Mouse (Mus musculus) layer of hippocampus, postnatal 14 days (tissue): ENCODE measurements around the gene Dna2. TPM values are rescaled to one million over a fixed set of nuclear protein-coding genes. Genes with fewer than 3 reads are reported as not detected.
"Not testable (repeated sequence)": the region's sequence is repeated elsewhere in the genome, so short reads cannot be mapped to it uniquely, and the experiment has no call there.

Experiments
- DNase-seq, 2 experiments: peaks; one replicate each; pipeline ENCODE4 v3.0.0; 2021 to 2022; ENCODE audit warnings: low spot score in 2 of 2, mixed read lengths in 1 of 2
- long read RNA-seq, 2 experiments: library from polyadenylated mRNA; stranded (forward); transcript quantifications; one replicate each; pipeline ENCODE4 v2.0.0; 2021
- total RNA-seq, 2 experiments: library from RNA; stranded (reverse); gene quantifications; 2 replicates each; pipeline ENCODE4 v1.2.3; 2021

Gene Dna2
- total RNA-seq = 1 to 10 TPM; 1.8 to 2.1 TPM
- long read RNA-seq, experiment 1 = 0 reads
- long read RNA-seq, experiment 2, partial matches to known transcripts = 0 of 2 reads
- long read RNA-seq, experiment 2, other reads (novel, unspliced or antisense) = 1 of 2 reads

DNA sequence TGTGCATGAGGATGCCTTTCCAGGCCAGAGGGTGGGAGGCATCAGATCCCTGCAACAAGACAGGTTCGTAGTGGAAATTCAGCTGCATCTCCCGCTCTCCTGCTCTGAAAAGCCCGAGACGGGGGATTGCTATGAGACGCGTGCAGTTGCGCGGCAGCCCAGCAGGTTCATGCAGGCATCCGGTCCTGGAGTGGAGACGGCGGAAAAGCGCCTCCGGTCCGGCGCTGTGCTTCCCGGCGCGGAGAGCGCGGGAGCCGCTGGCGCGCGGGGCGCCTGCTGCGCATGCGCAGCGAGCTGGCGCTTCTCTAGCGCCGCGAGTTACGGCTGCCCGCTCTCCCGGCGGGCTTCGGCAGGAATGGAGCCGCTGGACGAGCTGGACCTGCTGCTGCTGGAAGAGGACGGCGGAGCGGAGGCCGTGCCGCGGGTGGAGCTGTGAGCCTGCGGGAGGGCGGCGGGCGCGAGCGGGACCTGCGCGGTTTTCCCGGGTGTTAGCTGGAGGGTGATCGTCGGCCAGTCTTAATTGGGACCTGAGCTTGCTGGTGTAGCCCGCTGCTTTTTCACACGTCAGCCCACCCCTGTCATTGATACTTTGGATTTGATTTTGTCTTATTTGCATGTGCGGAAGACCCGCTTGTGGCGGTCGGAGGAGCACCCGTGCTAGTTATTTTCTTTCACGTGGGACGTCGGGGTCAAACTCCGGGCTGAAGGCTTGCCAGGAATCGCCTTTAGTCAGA is at the start of gene Dna2:
Dna2 (plus strand) TSS at position 289 of the 734 bp plus-strand sequence.
- DNase-seq = peak; percentile 69 to 71

DNA sequence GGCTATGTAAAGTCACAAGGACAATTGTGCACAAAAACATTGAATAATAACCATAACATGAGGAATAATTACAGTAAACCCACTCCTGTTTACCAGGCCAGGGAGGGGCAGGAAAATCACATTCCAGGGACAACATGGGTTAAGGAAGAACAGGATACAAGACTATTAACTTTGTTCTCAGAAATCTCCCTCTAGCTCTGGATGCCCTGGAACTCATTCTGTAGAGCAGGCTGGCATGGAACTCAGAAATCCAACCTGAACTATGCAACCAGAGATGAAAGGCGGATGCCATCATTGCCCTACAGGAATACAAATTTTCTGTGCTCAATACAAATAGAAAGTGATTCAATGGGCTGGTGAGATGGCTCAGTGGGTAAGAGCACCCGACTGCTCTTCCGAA is 49.4 kb upstream of the Dna2 start:
- no peak for DNase-seq

DNA sequence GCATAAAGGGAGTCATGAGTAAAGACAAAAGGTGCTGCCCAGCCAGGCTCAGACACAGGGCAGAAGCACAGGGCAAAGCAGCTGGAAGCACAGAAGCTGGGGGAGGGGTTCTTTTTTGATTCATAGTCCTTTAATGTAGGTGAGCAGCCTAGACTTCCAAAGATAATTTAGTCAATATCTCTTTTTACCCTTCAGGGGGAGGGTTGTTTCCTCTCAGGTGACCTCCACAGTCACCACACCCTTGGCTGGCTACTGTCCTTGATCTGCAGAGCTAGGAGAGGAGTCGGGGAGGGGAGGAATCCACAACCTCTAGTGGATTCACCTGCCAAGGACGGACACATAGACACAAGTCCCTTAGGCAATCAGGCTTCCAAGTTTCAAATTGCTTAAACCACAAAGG is 48.8 kb upstream of the Dna2 start:
- DNase-seq = no peak

DNA sequence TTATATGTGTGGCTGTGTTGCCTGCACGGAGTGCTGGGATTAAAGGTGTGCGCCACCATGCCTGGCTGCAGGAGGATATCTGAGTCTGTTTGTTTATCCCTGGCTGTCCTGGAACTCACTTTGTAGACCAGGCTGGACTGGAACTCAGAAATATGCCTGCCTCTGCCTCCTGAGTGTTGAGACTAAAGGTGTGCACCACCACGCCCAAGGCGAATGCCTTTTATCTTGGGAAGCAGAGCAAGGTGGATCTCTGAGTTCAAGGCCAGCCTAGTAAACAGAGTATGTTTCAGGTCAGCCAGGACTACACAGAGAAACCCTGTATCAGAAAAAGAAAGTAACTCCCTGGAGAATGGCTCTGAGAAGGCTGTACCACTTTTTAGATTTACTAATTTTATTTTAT is 46.7 kb upstream of the Dna2 start:
- no peak for DNase-seq

DNA sequence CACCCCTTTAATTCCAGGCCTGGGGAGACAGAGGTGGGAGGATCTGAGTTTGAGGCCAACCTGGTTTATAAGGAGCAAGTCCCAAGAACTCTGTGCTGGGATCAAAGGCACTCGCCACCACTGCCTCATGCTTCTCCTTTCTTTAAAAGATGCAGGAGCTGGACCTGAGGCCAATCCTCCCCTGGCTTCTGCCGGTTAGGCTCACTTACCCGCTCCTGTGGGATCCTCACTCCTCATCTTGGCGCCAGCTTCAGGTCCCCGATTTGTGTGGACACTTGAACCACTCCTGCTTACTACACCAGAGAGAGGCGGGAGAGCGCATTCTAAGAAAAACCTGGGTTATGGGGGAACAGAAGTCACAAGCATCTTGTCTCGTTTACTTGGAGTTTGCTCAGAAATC is 45.0 kb upstream of the Dna2 start:
- no peak for DNase-seq

DNA sequence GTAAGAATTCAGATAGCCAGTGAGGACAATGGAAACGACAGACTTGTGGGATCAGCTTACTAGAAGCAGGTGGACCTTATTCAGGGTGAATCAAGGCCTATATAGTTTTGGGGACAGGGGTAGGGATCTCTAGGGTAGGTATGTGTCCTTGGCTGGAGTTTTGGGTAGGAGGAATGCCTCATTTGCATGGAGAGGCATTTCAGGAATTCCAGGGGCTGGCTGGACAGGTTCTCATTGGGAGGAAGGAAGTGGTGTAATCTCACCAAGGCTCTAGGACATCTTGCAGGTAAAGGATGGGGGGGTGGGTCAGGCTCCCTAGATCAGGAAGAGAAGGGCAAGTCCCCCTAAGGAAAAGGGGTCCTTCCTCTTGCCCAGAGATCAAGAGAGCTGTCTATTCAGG is 44.0 kb upstream of the Dna2 start:
- DNase-seq = no peak

DNA sequence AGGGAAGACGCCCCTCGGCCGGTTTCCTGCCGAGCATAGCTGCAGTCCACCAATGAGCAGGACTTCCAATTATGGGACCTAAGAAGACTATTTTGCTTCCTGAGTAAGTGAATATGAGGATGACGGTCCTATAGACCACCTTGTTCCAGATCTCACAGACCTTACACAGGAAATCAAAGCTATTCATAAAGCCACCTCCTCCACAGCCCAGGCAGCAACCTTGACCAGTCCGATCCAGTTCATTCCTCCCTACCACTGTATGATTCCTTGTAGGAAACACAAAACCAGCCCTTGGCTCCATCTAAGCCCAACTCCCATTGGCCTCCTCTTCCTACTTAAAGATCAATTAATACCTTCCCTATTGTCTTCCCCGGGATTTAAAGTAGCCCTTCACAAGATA is 40.5 kb upstream of the Dna2 start:
- DNase-seq = no peak

DNA sequence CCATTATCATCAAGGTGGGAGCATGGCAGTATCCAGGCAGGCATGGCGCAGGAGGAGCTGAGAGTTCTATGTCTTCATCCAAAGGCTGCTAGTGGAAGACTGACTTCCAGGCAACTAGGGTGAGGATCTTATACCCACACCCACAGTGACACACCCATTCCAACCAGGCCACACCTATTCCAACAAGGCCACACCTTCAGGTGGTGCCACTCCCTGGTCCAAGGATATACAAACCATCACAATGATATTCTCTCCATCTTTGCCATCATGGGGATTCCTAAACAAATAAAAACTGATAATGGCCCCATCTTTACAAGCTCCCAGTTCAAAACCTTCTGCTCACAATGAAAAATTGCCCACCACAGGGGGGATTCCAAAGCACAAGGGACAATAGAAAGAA is 37.9 kb upstream of the Dna2 start, which contains the start of gene Tet1:
Tet1 (minus strand) TSS at position 101 of the 400 bp plus-strand sequence.
- not testable (repeated sequence) for DNase-seq

DNA sequence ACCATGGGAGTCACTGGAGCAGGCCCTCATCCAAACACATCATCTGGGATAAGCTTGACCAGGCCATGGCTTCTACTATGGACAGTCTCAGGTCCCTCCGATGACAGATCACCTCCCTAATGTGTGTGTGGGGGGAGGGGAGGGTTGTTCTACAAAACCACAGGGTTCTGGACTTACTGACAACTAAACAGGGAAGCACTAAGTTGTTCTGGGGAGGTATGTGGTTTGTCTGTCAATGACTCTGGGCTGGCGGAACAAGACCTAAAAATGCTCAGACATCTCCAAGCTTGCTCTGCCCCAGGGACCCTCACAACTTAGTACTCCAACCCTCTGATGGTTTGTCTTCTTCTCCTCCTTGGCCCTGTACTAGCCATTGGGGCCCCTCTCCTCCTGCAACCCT is 35.7 kb upstream of the Dna2 start:
- no peak for DNase-seq

DNA sequence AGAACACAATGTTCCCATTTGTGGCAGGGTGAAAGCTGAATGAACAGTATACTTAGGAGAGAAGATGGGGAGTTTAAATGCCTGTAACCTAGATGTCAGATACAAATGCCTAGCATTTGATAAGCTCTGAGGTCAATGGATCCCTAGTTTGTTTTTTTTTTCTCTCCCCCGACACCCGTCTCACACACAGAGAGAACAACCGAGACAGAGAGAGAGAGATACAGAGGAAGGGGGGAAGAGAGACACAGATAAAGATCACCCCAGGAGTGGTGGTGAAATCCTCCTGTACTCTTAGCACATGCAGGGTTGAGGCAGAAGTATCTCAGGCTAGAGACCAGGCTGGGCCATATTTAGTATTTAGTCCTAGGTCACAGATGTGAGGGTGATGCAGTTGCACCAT is 27.8 kb upstream of the Dna2 start:
- no peak for DNase-seq

DNA sequence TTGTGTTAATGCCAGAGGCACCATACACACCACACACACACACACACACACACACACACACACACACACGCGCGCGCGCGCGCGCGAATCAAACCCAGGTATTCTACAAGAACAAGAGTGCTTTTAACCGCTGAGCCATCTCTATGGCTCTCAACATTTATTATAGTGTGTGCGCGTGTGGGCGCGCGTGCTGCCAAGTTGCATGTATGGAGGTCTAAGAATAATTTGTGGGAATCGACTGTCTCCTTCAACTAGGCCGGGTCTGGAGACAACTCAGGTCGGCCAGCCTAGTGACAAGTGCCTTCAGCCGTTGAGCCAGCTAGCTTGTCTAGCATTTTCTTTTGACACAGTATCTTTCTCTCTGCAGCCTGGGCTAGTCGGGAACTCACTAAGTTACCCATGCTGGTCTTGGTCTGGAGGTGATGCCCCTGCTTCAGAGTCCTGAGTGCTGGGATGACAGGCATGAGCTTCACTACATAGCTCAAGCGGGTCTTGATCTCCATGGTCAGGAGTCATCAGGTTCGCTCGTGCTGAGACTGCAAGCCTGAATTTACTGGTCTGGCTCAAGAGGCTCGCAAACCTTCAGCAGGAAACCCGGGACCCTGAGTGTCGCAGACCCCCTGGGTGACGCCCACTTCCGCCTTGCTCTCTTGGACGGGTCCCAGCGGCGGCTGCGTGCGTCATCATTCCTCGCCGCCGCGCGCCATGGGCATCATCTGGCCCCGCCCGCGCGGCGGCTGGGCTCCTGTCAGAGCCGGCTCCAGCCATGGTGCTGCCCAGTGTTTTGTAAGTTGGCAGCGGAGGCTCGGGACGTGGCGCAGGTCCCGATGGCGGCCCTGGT is 26.7 kb upstream of the Dna2 start, which contains the start of gene Slc25a16:
Slc25a16 (plus strand) TSS at position 709 of the 841 bp plus-strand sequence.
- DNase-seq = peak; percentile 94 to 95

DNA sequence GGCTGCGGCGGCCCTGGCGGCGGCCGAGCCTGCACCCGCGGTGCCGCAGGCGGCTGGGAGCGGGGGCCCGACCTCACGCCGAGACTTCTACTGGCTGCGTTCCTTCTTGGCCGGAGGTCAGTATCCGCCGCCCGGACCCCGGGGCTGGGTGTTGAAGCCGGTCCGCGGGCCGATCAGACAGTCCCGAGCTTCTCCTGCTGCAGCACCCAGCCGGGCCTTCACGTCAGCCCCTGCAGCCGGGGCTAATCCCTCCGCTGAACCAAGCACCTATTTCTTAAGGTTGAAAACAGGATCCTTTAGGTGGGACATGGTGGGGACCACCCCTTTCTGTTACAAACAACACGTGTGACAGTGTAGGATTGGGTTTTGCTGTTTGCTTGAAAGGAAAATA is 26.1 kb upstream of the Dna2 start:
- DNase-seq = no peak

DNA sequence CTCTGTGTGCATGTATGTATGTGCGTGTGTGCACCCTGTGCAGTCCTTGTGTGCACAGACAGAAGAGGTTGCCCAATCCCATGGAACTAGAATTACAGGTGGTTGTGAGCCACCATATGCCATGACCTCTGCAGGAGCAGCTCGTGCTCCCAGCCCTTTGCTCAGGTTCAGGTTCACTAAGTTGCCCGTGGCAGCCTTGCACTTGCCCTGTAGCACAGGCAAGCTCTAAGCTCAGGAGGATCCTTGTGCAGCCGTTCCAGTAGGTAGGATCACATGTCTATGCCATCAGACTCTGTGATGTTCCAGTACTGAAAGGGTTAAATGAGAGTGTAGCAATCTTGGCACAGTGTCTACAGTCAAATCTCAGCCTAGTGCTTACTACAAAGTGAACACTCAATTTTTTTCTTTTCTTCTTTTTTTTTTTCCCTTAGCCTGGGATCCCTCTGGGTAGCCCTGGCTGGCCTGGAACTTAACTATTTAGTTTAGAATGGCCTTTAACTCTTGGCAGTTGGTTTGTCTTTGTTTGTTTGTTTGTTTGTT is 22.7 kb upstream of the Dna2 start:
- no peak for DNase-seq

DNA sequence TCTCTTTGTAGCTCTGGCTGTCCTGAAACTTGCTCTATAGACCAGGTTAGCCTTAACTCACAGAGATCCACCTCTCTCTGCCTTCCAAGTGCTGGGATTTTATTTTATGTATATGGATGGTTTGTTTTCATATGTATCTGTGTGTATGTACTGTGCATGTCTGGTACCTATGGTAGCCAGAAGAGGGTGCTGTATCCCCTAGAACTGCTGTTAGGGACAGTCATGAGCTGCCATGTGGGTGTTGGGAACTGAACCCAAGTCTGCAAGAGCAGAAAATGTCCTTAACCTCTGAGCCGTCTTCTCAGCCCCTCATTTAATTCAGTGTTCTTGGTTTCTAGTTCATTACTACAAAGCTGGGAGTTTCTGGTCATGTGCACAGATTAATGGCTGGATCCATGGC is 14.4 kb upstream of the Dna2 start:
- DNase-seq = no peak

DNA sequence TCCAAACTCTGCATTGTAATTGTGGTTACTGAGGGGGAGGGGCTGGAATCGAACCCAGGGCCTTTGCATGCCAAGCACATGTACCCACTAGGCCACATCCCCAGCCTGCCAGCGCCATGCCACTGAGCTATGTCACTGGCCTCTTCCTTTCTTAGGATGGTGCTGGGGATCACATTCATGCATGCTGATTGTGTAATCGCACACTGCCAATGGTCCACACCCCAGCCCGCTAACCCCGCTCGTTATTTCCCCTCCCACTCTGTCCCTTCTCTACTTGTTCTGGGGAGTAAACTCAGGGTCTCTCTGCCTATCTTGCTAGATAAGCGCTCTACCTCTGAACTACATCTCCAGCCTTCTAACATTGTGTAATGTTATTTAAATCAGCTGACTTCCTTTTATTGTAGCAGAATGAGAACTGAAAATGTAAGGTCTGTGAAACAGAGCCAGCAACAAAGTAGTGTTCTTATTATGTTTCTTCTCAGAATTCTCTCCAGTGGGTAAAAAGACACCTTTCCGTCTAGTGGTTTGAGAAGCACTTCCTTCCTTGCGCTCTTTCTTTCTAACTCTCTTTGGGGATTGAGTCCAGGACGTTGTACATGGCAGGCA is 1.7 kb upstream of the Dna2 start:
- no peak for DNase-seq

DNA sequence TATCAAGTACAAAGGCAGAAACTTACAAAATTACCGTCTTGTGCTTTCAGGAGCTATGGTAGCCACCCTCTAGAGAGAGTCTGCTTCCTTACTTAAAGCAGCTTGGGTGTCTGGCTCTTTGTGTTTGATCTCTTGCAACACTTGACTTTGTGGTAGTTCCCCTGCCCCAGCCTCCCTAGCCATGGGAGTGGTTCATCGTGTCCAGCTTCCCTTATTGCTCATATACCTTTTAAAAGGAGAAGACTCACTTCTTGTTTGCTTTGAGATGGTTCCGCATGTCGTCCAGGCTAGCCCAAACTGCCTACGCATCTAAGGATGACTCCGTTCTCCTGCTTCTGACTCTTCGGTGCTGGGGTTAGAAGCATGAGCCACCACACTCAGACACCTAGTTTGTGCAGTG is 1.7 kb downstream of the Dna2 start:
- no peak for DNase-seq

DNA sequence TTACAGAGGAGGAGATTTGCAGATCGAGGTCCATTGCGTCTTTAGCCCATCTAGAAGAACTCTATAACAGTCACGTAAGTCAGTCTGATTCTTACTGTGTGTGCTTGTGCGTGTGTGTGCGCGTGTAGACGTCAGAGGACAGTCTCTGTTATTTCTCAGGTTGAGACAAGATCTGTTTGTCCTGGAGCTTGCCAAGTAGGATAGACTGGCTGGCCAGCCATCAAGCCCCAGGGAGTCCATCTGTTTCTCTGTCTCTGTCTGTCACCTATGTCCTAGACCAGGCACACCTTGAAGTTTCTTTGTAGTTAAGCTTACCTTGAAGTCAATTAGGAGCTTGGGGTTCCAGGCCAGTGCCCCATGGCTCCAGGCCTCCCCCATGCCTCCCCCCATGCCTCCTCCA is 17.1 kb downstream of the Dna2 start:
- no peak for DNase-seq

DNA sequence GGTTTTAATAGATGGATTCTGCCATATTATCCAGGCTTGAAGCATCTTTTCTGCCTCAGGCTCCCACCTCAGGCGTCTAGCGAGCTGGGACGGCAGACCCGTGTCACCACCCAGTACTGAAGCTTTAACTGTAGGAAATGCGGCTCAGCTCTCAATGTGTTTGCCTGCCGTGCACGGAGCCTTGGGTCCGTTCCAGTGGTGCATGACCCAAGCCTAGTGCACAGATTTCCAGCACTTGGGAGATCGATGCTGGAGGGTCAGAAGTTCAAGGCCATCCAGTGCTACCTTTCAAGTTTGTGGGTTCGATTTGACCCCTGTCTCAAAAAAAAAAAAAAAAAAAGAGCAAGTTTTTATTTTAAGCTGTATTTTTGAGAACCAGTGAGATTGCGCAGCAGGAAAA is 19.0 kb downstream of the Dna2 start:
- no peak for DNase-seq

DNA sequence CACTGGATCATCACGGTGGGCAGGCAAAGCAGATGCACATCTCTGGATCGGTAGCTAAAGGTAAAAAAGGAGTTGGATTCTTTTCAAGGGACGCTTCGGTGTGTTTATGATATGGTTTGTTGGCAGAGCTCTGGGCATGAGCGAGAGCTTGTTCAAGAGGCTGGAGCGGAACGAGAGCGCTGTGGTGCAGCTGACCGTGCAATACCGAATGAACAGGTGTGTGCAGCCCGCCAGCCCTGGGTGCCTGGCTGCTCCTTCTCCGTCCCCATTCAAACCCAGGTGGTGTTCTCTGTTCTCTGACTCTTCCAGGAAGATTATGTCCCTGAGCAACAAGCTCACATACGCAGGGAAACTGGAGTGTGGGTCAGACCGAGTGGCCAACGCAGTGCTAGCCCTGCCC is 19.5 kb downstream of the Dna2 start:
- DNase-seq = no peak

DNA sequence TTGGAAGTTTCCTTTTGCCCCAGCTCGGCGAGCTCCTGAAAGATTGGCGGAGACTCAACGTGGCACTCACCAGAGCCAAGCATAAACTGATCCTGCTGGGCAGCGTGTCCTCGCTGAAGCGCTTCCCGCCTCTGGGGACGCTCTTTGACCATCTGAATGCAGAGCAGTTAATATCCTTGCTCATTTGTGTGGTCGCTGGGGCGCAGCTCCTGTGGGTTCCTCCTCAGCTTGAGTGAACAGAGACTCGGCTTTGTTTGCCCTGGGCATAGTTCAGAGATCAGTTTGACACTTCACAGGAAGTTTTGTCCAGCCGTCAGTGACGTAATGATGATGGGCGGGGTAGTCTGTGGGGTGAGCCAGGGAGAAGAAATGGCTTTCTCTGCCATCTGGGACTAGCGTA is 25.0 kb downstream of the Dna2 start:
- no peak for DNase-seq

DNA sequence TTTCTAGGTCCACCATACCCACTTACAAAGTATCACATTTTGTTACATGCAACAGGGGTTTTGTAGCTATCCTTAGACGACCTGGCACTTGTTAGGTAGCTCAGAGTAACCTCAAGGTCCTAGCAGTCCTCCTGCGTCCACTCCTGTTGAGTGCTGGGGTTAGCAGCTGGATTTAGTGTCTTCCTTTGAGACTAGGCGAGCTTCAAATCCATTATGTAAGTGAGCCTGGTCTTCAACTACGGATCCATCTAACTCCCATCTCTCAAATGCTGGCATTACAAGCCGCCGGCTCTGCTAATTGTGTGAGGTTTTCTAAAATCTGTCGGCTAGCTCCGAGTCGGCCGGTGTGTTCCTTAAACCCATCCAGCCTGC is 32.8 kb downstream of the Dna2 start:
- no peak for DNase-seq
